Mouse (Mus musculus) olfactory bulb, adult 2 months (tissue): ENCODE results near the gene Notch4. TPM values are rescaled to one million over a fixed set of nuclear protein-coding genes. Genes with fewer than 3 reads are reported as not detected.

Source experiments
- H3K27ac ChIP-seq: fragments of 200-500 bp; 2 replicates; pipeline ENCODE4 v1.5.1; 2012; ENCODE audit warnings: low read depth, low read length; ENCODE audit not compliant: insufficient read depth
- H3K4me1 ChIP-seq: fragments of 200-500 bp; 2 replicates; pipeline ENCODE4 v1.6.1; 2012; ENCODE audit warnings: low read length; ENCODE audit not compliant: control insufficient read depth, insufficient read depth
- H3K4me3 ChIP-seq: fragments of 200-500 bp; 2 replicates; pipeline ENCODE4 v1.5.1; 2012; ENCODE audit warnings: mild to moderate bottlenecking, low read depth, low read length, moderate library complexity; ENCODE audit not compliant: insufficient read depth
- CTCF ChIP-seq: fragments of 200-500 bp; IDR thresholded peaks from 2 replicates; pipeline ENCODE4 v1.5.1; 2012; ENCODE audit warnings: low read depth, mild to moderate bottlenecking, low read length, moderate library complexity; ENCODE audit not compliant: insufficient read depth
- POLR2A ChIP-seq: fragments of 200-500 bp; IDR thresholded peaks from 2 replicates; pipeline ENCODE4 v1.6.1; 2012; ENCODE audit warnings: mild to moderate bottlenecking, low read depth, low read length, moderate library complexity; ENCODE audit not compliant: insufficient read depth
- WGBS: fragments of 180-500 bp; shearing (Covaris S2); methylation state at CpG from one replicate; pipeline ENCODE4 v1.1.7; 2018; 5-methylcytosine and 5-hydroxymethylcytosine counted together
- polyA plus RNA-seq: library from polyadenylated mRNA; stranded (reverse); fragments of >200 nt; gene quantifications from 2 replicates; pipeline ENCODE4 v1.2.4, GENCODE M21; 2012; ENCODE audit warnings: low replicate concordance; ENCODE audit not compliant: missing spikeins, insufficient read depth, insufficient read length

Notch4 gene
- polyA plus RNA-seq, 1 experiment: not detected

GRCm38 (mm10) chr17:34549843-34550242, 14.2 kb upstream of the Notch4 start:
- Histone ChIP-seq H3K27ac (no peak overlapping the region), H3K4me3 (no peak overlapping the region), H3K4me1 (no peaks in the 10 kb centered on the region)
- 77% methylated on average over 2 of the region's 2 CpGs for WGBS
- TF ChIP-seq CTCF (no peak), POLR2A (no peak)

GRCm38 (mm10) chr17:34555483-34555882, 8.6 kb upstream of the Notch4 start:
- no peak overlapping the region for H3K4me3 ChIP-seq
- no peaks in the 10 kb centered on the region for H3K4me1 ChIP-seq
- WGBS: 17% methylated on average over 5 of the region's 5 CpGs
- no peak for TF ChIP-seq POLR2A
- peak; percentile 55 for TF ChIP-seq CTCF
- H3K27ac ChIP-seq: no peak overlapping the region

GRCm38 (mm10) chr17:34556406-34556805, 7.7 kb upstream of the Notch4 start:
- 88% methylated on average over 8 of the region's 8 CpGs for WGBS
- no peak for TF ChIP-seq CTCF
- TF ChIP-seq POLR2A: no peak
- Histone ChIP-seq H3K4me1 (no peaks in the 10 kb centered on the region), H3K27ac (no peak overlapping the region), H3K4me3 (no peak overlapping the region)

- Histone ChIP-seq H3K4me3 (no peak overlapping the region), H3K4me1 (no peaks in the 10 kb centered on the region), H3K27ac (no peak overlapping the region)
- TF ChIP-seq POLR2A: no peak
- TF ChIP-seq CTCF: no peak
- 81% methylated on average over 11 of the region's 11 CpGs for WGBS
These were observed 6.7 kb upstream of the Notch4 start for GRCm38 (mm10) chr17:34557411-34557810.

GRCm38 (mm10) chr17:34559116-34559515, 5.0 kb upstream of the Notch4 start:
- no peak for TF ChIP-seq POLR2A
- WGBS: 82% methylated on average over 7 of the region's 7 CpGs
- no peak overlapping the region for H3K27ac ChIP-seq
- H3K4me3 ChIP-seq: no peak overlapping the region
- peaks cover under 1% of the 10 kb centered on the region; the same call in 1 of the 2 replicates for H3K4me1 ChIP-seq

GRCm38 (mm10) chr17:34559895-34560294, 4.2 kb upstream of the Notch4 start:
- 36% methylated on average over 10 of the region's 15 CpGs for WGBS
- Histone ChIP-seq H3K4me3 (no peak overlapping the region), H3K4me1 (peaks cover 4% of the 10 kb centered on the region; the same call in 1 of the 2 replicates), H3K27ac (no peak overlapping the region)
- TF ChIP-seq CTCF (no peak), POLR2A (no peak)

GRCm38 (mm10) chr17:34560438-34560837, 3.6 kb upstream of the Notch4 start:
- TF ChIP-seq POLR2A: no peak
- TF ChIP-seq CTCF: no peak
- 96% methylated on average over 6 of the region's 6 CpGs for WGBS
- peaks cover 4% of the 10 kb centered on the region; the same call in 1 of the 2 replicates for H3K4me1 ChIP-seq

GRCm38 (mm10) chr17:34561200-34561599, 2.9 kb upstream of the Notch4 start:
- Histone ChIP-seq H3K4me1 (peaks cover 4% of the 10 kb centered on the region; the same call in 1 of the 2 replicates), H3K4me3 (no peak overlapping the region), H3K27ac (no peak overlapping the region)
- TF ChIP-seq POLR2A (no peak), CTCF (no peak)
- 45% methylated on average over 8 of the region's 8 CpGs for WGBS

More at GRCm38 (mm10) chr17:34560438-34560837, 3.6 kb upstream of the Notch4 start:
- Histone ChIP-seq H3K27ac (no peak overlapping the region), H3K4me3 (no peak overlapping the region)

- H3K4me3 ChIP-seq: no peak overlapping the region
- no peak for TF ChIP-seq CTCF
- TF ChIP-seq POLR2A: no peak
- H3K4me1 ChIP-seq: peaks cover 8% of the 10 kb centered on the region
- H3K27ac ChIP-seq: no peak overlapping the region
- 73% methylated on average over 3 of the region's 3 CpGs for WGBS
These were observed 1.5 kb upstream of the Notch4 start for GRCm38 (mm10) chr17:34562595-34562994.

- TF ChIP-seq CTCF: no peak
- TF ChIP-seq POLR2A: no peak
- H3K27ac ChIP-seq: no peak overlapping the region
- H3K4me3 ChIP-seq: no peak overlapping the region
- peaks cover 8% of the 10 kb centered on the region for H3K4me1 ChIP-seq
- 86% methylated on average over 11 of the region's 11 CpGs for WGBS
These were observed 714 bp upstream of the Notch4 start for GRCm38 (mm10) chr17:34563354-34563753.
